Mouse (Mus musculus): ENCODE measurements around the gene Siva1. TPM values are rescaled to one million over a fixed set of nuclear protein-coding genes. Genes with fewer than 3 reads are reported as not detected.
A peak's percentile ranks its signal among the peaks of the same experiment; 100 is the strongest.

Siva1 gene
- 216 and 222 TPM in 2 replicates for polyA plus RNA-seq (2014; fragmentation: Nextera tagmentation; extraction: Ambion mirVana)

DNA sequence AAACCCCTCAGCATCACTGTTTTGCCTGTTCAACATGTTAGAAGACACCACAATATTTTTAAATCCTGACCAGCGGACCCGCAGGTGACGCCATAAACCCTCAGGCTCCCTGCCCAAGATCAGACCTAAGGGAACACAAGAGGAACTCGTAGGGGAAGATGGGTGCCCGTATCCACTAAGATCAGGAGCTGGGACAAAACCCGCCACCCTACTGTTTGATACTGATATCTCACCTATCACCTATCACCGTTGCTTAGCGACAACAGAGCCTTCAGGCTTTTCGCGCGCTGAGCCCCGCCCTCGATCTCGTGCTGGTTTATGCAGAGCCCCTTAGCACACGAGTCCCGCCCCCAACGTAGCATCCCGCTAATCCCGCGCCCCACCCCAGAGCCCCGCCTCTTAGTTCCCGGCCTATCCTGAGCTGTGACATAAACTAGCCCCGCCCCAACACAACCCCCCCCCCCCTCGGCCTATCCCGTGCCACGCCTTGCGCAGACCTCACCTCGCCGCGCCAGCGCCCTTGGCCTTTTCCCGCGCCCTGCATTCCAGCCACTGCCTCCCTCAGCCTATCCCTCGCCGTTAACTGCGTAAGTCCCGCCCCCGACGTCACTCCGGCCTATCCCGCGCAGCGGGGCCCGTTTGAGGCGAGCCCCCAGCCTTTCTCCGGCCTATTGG is at the start of gene Siva1:
Gene Siva1 (plus strand): TSS at position 500 of the 675 bp plus-strand sequence.
- Histone ChIP-seq H3K4me3 (ENCODE audit: low read depth, low read length) (peak within 1 kb of the TSS; percentile 79), H3K4me2 (peak within 1 kb of the TSS; percentile 99), H3K36me3 (ENCODE audit: control insufficient read depth, insufficient read depth, low read length) (peaks cover 15% of the 10 kb centered on the region), H3K27me3 (replicated peaks; ENCODE audit: control insufficient read depth, insufficient read depth, low read length) (no peaks in the 10 kb centered on the region), H3K4me1 (replicated peaks; ENCODE audit: control insufficient read depth, insufficient read depth, low read length) (peaks cover 16% of the 10 kb centered on the region), H3K27ac (ENCODE audit: low read depth, low read length) (peak within 1 kb of the TSS; percentile 67), H3K9me3 (ENCODE audit: control insufficient read depth, low read length) (no peaks in the 10 kb centered on the region), H3K9ac (ENCODE audit: low read depth, low read length) (peak within 1 kb of the TSS; percentile 84)
- DNase-seq (ENCODE audit: low spot score) (peak; percentile 95), ATAC-seq (replicated peaks; ENCODE audit: low FRiP score) (peak; percentile 97)
- WGBS = 2% methylated on average over 46 of the region's 46 CpGs

DNA sequence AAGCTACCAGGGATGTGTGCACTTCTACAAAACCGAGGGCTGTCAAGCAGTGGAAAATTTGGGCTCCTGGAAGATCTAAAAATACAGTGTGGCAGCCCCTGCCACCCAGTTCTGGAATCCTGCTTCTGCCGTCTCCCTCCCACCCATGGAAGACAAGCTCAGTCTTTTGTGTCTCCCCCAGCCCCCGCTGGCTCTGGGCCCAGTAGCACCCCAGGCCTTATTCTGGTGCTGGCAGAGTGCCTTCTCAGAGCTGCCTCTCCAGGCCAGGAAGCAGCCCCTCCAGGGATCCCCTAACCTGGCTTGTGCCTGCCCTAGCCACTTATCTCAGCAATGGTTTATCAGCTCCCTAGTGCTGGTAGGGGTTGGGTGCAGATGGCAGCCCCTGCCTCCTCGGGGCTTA is 49.5 kb upstream of the Siva1 start:
- Histone ChIP-seq H3K36me3 (ENCODE audit: control insufficient read depth, insufficient read depth, low read length) (peaks cover under 1% of the 10 kb centered on the region; the same call in 1 of the 2 replicates), H3K9ac (ENCODE audit: low read depth, low read length) (peak overlapping the region; percentile 32; the same call in 1 of the 2 replicates), H3K9me3 (ENCODE audit: control insufficient read depth, low read length) (no peaks in the 10 kb centered on the region), H3K27me3 (replicated peaks; ENCODE audit: control insufficient read depth, insufficient read depth, low read length) (no peaks in the 10 kb centered on the region; the same call in 1 of the 2 replicates), H3K4me2 (no peak overlapping the region; the same call in 1 of the 2 replicates), H3K4me1 (replicated peaks; ENCODE audit: control insufficient read depth, insufficient read depth, low read length) (peaks cover 58% of the 10 kb centered on the region), H3K4me3 (ENCODE audit: low read depth, low read length) (no peak overlapping the region), H3K27ac (ENCODE audit: low read depth, low read length) (peak overlapping the region; percentile 16; the same call in 1 of the 2 replicates)
- WGBS = 42% methylated on average over 4 of the region's 4 CpGs
- ATAC-seq (replicated peaks; ENCODE audit: low FRiP score) (no peak), DNase-seq (ENCODE audit: low spot score) (no peak)

DNA sequence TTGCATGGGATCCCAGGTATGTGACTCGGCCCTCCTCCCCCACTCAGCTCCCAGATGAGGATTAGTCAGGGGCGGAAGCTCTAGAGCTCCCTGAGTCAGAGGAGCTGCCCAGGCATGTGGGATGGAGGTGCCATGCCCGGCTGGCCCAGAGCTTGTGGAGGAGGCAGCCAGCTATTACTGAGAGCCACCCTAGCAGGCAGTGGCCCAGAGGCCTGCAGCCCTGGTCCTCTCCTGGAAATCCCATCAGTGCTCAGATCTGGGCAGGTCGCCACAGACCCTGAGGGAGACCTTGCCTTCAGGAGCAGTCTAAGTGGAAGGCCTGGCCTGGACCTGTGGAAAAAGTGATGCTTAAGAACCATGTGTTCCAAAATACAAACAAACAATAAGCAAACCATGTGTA is 48.9 kb upstream of the Siva1 start:
- H3K36me3 ChIP-seq (ENCODE audit: control insufficient read depth, insufficient read depth, low read length) = peaks cover 6% of the 10 kb centered on the region; the same call in 1 of the 2 replicates
- no peak overlapping the region for H3K27ac ChIP-seq (ENCODE audit: low read depth, low read length)
- H3K4me1 ChIP-seq (replicated peaks; ENCODE audit: control insufficient read depth, insufficient read depth, low read length) = peaks cover 61% of the 10 kb centered on the region
- H3K4me2 ChIP-seq = no peak overlapping the region
- WGBS = 75% methylated on average over 4 of the region's 4 CpGs
- ATAC-seq (replicated peaks; ENCODE audit: low FRiP score) (no peak), DNase-seq (ENCODE audit: low spot score) (no peak)
- H3K9me3 ChIP-seq (ENCODE audit: control insufficient read depth, low read length) = no peaks in the 10 kb centered on the region
- H3K4me3 ChIP-seq (ENCODE audit: low read depth, low read length) = no peak overlapping the region
- H3K27me3 ChIP-seq (replicated peaks; ENCODE audit: control insufficient read depth, insufficient read depth, low read length) = no peaks in the 10 kb centered on the region; the same call in 1 of the 2 replicates
- H3K9ac ChIP-seq (ENCODE audit: low read depth, low read length) = no peak overlapping the region

DNA sequence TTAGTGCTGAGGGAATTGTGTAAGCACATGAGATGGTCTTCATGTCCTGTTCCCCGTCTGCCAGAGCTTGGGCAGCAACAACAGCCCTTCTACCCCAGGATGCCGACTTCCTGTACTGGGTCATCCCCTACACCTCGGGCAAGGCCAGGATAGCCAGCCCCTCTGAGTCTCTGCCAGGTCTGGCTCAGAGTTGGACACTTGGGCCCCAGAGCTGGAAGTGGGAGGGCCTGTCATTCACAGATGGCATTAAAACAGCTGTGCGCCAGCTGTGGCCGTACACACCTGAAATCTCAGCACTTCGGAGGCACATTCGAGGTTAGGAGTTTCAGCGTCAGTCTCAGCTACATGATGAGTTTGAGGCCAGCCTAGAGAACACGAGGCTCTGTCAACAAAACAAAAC is 48.0 kb upstream of the Siva1 start:
- DNase-seq (ENCODE audit: low spot score) (no peak), ATAC-seq (replicated peaks; ENCODE audit: low FRiP score) (no peak)
- Histone ChIP-seq H3K27ac (ENCODE audit: low read depth, low read length) (no peak overlapping the region), H3K36me3 (ENCODE audit: control insufficient read depth, insufficient read depth, low read length) (peaks cover 10% of the 10 kb centered on the region; the same call in 1 of the 2 replicates), H3K27me3 (replicated peaks; ENCODE audit: control insufficient read depth, insufficient read depth, low read length) (no peaks in the 10 kb centered on the region; the same call in 1 of the 2 replicates), H3K4me2 (no peak overlapping the region), H3K4me3 (ENCODE audit: low read depth, low read length) (no peak overlapping the region), H3K9ac (ENCODE audit: low read depth, low read length) (no peak overlapping the region), H3K9me3 (ENCODE audit: control insufficient read depth, low read length) (no peaks in the 10 kb centered on the region), H3K4me1 (replicated peaks; ENCODE audit: control insufficient read depth, insufficient read depth, low read length) (peaks cover 60% of the 10 kb centered on the region)
- WGBS = 73% methylated on average over 9 of the region's 9 CpGs

DNA sequence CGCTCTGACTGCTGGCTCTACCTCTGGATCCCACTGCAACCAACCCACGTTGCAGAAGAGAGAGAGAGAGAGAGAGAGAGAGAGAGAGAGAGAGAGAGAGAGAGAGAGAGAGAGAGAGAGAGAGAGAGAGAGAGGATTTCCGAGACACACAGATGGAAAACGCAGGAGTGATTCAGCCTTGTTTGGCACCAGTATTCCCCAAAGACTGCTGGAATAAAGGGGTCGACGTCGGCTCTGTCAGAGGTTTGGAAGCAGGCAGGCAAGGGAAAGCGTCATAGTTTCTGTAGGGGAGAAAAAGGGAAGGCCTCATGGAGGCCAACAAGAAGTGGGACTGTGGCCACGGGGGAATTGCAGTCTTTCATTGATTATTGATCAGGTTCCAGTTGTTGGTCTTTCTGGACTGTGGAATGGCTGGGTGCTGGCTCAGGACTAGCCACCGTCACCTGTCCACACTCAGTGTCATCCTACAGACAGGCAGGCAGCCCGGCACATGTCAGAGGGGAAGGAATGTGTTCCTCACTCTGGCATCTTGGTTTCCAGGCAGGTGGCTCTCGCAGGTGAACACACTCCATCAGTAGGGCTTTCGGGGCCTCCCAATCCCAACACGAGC is 47.5 kb upstream of the Siva1 start:
- Histone ChIP-seq H3K9ac (ENCODE audit: low read depth, low read length) (no peak overlapping the region), H3K4me1 (replicated peaks; ENCODE audit: control insufficient read depth, insufficient read depth, low read length) (peaks cover 60% of the 10 kb centered on the region), H3K9me3 (ENCODE audit: control insufficient read depth, low read length) (no peaks in the 10 kb centered on the region), H3K36me3 (ENCODE audit: control insufficient read depth, insufficient read depth, low read length) (peaks cover 11% of the 10 kb centered on the region; the same call in 1 of the 2 replicates), H3K4me2 (no peak overlapping the region), H3K27ac (ENCODE audit: low read depth, low read length) (no peak overlapping the region), H3K27me3 (replicated peaks; ENCODE audit: control insufficient read depth, insufficient read depth, low read length) (no peaks in the 10 kb centered on the region; the same call in 1 of the 2 replicates), H3K4me3 (ENCODE audit: low read depth, low read length) (no peak overlapping the region)
- DNase-seq (ENCODE audit: low spot score) = no peak
- ATAC-seq (replicated peaks; ENCODE audit: low FRiP score) = no peak
- WGBS = 76% methylated on average over 14 of the region's 14 CpGs

DNA sequence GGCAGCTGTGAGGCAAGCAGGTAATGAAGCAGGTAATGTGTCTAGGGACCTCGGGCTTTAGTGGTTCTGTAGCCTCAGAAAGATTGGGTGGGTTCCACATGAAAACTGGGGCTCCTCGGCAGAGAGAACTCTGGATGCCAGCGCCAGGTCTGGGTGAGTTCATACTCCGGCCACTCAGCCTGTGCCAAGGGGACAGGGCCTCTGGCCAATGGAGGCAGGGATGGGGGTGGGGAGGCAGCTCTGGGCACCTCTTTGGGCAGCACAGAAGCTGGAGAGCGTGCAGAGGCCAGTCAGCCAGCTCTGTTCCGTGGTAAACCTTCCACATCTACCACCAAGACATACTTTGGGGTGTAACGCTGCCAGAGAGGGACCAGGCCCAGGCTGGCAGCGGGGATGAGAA is 46.9 kb upstream of the Siva1 start:
- WGBS = 85% methylated on average over 8 of the region's 8 CpGs
- ATAC-seq (replicated peaks; ENCODE audit: low FRiP score) = no peak
- no peak overlapping the region for H3K27ac ChIP-seq (ENCODE audit: low read depth, low read length)
- H3K36me3 ChIP-seq (ENCODE audit: control insufficient read depth, insufficient read depth, low read length) = peaks cover 11% of the 10 kb centered on the region; the same call in 1 of the 2 replicates
- H3K9ac ChIP-seq (ENCODE audit: low read depth, low read length) = no peak overlapping the region
- peaks cover 60% of the 10 kb centered on the region for H3K4me1 ChIP-seq (replicated peaks; ENCODE audit: control insufficient read depth, insufficient read depth, low read length)
- no peaks in the 10 kb centered on the region for H3K27me3 ChIP-seq (replicated peaks; ENCODE audit: control insufficient read depth, insufficient read depth, low read length)
- H3K4me3 ChIP-seq (ENCODE audit: low read depth, low read length) = no peak overlapping the region
- no peaks in the 10 kb centered on the region for H3K9me3 ChIP-seq (ENCODE audit: control insufficient read depth, low read length)
- DNase-seq (ENCODE audit: low spot score) = no peak
- no peak overlapping the region for H3K4me2 ChIP-seq

DNA sequence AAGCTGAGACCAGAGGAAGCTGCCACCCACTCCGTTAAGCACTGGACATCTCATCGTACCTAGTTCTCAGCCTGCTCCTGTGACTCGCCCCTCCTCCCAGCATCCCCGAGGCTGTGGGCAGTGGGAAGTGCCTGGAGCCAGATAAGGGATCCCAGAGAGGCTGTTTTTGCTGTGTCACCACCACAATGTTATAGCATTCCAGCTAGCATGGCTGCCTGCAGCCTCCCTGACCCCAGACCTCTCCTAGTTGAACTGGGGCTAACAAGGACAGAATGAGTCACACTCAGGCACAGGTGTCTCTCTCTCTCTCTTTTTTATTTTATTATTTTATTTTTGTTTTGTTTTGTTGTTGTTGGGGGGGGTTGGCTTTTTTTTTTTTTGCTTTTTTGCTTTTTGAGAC is 45.3 kb upstream of the Siva1 start:
- peak overlapping the region; percentile 46 for H3K4me2 ChIP-seq
- DNase-seq (ENCODE audit: low spot score) (peak; percentile 69), ATAC-seq (replicated peaks; ENCODE audit: low FRiP score) (peak; percentile 77)
- no peaks in the 10 kb centered on the region for H3K27me3 ChIP-seq (replicated peaks; ENCODE audit: control insufficient read depth, insufficient read depth, low read length)
- H3K4me1 ChIP-seq (replicated peaks; ENCODE audit: control insufficient read depth, insufficient read depth, low read length) = peaks cover 48% of the 10 kb centered on the region
- H3K36me3 ChIP-seq (ENCODE audit: control insufficient read depth, insufficient read depth, low read length) = peaks cover 14% of the 10 kb centered on the region
- no peak overlapping the region for H3K9ac ChIP-seq (ENCODE audit: low read depth, low read length)
- H3K27ac ChIP-seq (ENCODE audit: low read depth, low read length) = peak overlapping the region; percentile 67
- H3K9me3 ChIP-seq (ENCODE audit: control insufficient read depth, low read length) = no peaks in the 10 kb centered on the region
- H3K4me3 ChIP-seq (ENCODE audit: low read depth, low read length) = no peak overlapping the region
- 5% methylated on average over 4 of the region's 4 CpGs for WGBS

DNA sequence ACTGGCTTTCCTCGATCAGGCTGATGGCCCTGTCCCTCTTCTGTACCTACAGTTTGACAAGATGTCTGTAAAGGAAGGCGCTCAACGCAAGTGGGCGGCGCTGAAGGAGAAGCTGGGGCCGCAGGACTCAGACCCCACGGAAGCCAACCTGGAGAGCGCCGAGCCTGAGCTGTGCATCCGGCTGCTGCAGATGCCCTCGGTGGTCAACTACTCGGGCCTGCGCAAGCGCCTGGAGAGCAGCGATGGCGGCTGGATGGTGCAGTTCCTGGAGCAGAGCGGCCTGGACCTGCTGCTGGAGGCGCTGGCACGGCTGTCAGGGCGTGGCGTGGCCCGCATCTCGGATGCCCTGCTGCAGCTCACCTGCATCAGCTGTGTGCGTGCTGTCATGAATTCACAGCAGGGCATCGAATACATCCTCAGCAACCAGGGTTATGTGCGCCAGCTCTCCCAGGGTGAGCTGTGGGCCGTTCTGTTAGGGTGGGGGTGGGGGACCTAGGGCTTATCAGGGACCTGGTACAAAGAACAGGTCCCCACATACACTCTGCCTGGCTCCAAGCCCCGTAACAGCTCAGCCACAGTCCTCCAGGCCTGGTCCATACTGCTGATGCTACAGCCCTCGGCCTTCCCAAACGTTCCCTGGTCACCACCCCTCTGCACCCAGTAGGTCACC is 44.4 kb upstream of the Siva1 start:
- no peak overlapping the region for H3K4me3 ChIP-seq (ENCODE audit: low read depth, low read length)
- H3K36me3 ChIP-seq (ENCODE audit: control insufficient read depth, insufficient read depth, low read length) = peaks cover 16% of the 10 kb centered on the region
- H3K4me2 ChIP-seq = peak overlapping the region; percentile 22; the same call in 1 of the 2 replicates
- no peaks in the 10 kb centered on the region for H3K27me3 ChIP-seq (replicated peaks; ENCODE audit: control insufficient read depth, insufficient read depth, low read length)
- no peak overlapping the region for H3K9ac ChIP-seq (ENCODE audit: low read depth, low read length)
- no peaks in the 10 kb centered on the region for H3K9me3 ChIP-seq (ENCODE audit: control insufficient read depth, low read length)
- no peak for DNase-seq (ENCODE audit: low spot score)
- WGBS = 75% methylated on average over 30 of the region's 30 CpGs
- H3K27ac ChIP-seq (ENCODE audit: low read depth, low read length) = peak overlapping the region; percentile 67; the same call in 1 of the 2 replicates
- H3K4me1 ChIP-seq (replicated peaks; ENCODE audit: control insufficient read depth, insufficient read depth, low read length) = peaks cover 40% of the 10 kb centered on the region
- no peak; the same call in 1 of the 2 replicates for ATAC-seq (replicated peaks; ENCODE audit: low FRiP score)
